Mouse (Mus musculus): ENCODE results near the gene Gm20388. TPM values are rescaled to one million over a fixed set of nuclear protein-coding genes. Genes with fewer than 3 reads are reported as not detected.

The Gm20388 gene
- polyA plus RNA-seq, 1 experiment from 2014 or later: 5.3 TPM

DNA sequence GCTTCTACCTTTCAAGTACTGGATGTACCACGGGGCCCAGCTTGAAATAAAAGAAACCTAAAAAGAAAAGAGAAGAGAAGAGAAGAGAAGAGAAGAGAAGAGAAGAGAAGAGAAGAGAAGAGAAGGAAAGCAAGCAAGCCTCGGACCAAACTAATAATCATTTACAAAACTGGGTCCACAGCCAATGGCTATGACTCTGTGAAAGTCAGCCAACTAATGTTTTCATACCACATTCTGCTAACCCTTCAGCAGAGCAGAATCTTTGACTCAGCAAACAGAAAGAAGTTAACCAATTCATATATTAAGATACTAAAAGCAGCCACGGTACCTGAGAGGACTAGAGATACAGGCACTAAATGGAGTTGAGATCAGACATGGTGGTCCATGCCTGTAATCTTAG is 3381.6 kb downstream of the Gm20388 start:
- H3K9ac ChIP-seq (ENCODE audit: low read depth, low read length): no peak overlapping the region
- 90% methylated on average over 3 of the region's 3 CpGs for WGBS
- H3K4me3 ChIP-seq (ENCODE audit: low read depth, low read length): no peak overlapping the region
- no peak for DNase-seq (ENCODE audit: low spot score)
- no peak overlapping the region for H3K27ac ChIP-seq (ENCODE audit: low read depth, low read length)
- H3K9me3 ChIP-seq (ENCODE audit: control insufficient read depth, low read length): no peaks in the 10 kb centered on the region
- H3K4me2 ChIP-seq: no peak overlapping the region
- peaks cover 38% of the 10 kb centered on the region for H3K36me3 ChIP-seq (ENCODE audit: control insufficient read depth, insufficient read depth, low read length)
- no peaks in the 10 kb centered on the region for H3K4me1 ChIP-seq (replicated peaks; ENCODE audit: control insufficient read depth, insufficient read depth, low read length)
- ATAC-seq (replicated peaks; ENCODE audit: low FRiP score): no peak
- H3K27me3 ChIP-seq (replicated peaks; ENCODE audit: control insufficient read depth, insufficient read depth, low read length): no peaks in the 10 kb centered on the region

DNA sequence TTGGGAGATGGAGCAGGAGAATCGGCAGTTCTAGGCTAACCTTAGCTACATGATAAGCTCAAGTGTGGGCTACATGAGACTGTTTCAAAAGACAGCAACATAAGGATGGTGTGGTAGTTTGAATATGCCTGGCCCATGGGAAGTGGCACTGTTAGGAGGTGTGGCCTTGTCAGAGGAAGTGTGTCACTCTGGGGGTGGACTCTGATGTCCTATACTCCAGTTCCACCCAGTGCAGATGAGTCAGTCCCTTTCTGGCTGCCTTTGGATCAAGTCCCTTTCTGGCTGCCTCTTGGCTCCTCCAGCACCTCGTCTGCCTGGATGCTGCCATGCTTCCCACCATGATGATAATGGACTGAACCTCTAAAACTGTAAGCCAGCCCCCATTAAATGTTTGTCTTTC is 3382.1 kb downstream of the Gm20388 start:
- H3K4me2 ChIP-seq: no peak overlapping the region
- no peak overlapping the region for H3K4me3 ChIP-seq (ENCODE audit: low read depth, low read length)
- H3K4me1 ChIP-seq (replicated peaks; ENCODE audit: control insufficient read depth, insufficient read depth, low read length): no peaks in the 10 kb centered on the region
- 82% methylated on average over 2 of the region's 2 CpGs for WGBS
- no peak for ATAC-seq (replicated peaks; ENCODE audit: low FRiP score)
- H3K27ac ChIP-seq (ENCODE audit: low read depth, low read length): no peak overlapping the region
- DNase-seq (ENCODE audit: low spot score): no peak
- H3K9me3 ChIP-seq (ENCODE audit: control insufficient read depth, low read length): no peaks in the 10 kb centered on the region
- no peak overlapping the region for H3K9ac ChIP-seq (ENCODE audit: low read depth, low read length)
- H3K36me3 ChIP-seq (ENCODE audit: control insufficient read depth, insufficient read depth, low read length): peaks cover 40% of the 10 kb centered on the region
- H3K27me3 ChIP-seq (replicated peaks; ENCODE audit: control insufficient read depth, insufficient read depth, low read length): no peaks in the 10 kb centered on the region

DNA sequence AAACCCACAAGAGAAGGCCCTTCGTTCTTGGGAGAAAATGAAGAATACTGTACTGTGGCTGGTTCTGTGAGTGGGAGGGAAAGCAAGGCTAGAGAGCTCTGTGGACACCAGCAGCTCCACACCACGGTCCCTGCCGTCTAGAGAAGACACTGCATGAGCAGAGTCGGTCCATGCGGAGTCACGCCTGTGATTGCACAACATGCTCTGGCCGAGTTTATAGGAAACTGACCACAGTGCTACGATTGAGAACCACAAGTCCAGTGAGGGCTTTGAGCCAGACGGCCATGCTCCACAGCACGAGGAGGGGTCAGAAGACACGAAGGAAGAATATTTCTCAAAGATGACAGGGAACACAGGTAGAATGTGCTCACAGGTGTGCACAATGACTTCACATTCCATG is 3387.7 kb downstream of the Gm20388 start:
- Histone ChIP-seq H3K4me2 (no peak overlapping the region), H3K27me3 (replicated peaks; ENCODE audit: control insufficient read depth, insufficient read depth, low read length) (no peaks in the 10 kb centered on the region), H3K4me1 (replicated peaks; ENCODE audit: control insufficient read depth, insufficient read depth, low read length) (no peaks in the 10 kb centered on the region), H3K27ac (ENCODE audit: low read depth, low read length) (no peak overlapping the region), H3K4me3 (ENCODE audit: low read depth, low read length) (no peak overlapping the region), H3K9me3 (ENCODE audit: control insufficient read depth, low read length) (no peaks in the 10 kb centered on the region), H3K9ac (ENCODE audit: low read depth, low read length) (no peak overlapping the region), H3K36me3 (ENCODE audit: control insufficient read depth, insufficient read depth, low read length) (peaks cover 28% of the 10 kb centered on the region)
- WGBS: 87% methylated on average over 11 of the region's 11 CpGs
- ATAC-seq (replicated peaks; ENCODE audit: low FRiP score) (no peak), DNase-seq (ENCODE audit: low spot score) (no peak)

DNA sequence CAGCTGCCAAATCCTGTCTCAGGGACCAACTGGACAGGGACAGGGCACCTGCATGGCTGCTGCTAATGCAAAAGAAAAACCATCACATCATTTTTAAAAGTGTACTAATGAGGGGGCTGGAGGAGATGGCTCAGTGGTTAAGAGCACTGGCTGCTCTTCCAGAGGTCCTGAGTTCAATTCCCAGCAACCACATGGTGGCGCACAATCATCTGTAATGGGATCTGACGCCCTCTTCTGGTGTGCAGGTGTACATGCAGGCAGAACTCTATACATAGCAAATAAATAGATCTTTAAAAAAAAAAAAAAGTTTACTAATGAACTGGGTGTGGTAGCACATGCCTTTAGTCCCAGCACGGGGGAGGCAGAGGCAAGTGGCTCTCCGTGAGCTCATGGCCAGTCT is 3398.1 kb downstream of the Gm20388 start:
- ATAC-seq (replicated peaks; ENCODE audit: low FRiP score): no peak
- no peaks in the 10 kb centered on the region for H3K4me1 ChIP-seq (replicated peaks; ENCODE audit: control insufficient read depth, insufficient read depth, low read length)
- no peak overlapping the region for H3K4me3 ChIP-seq (ENCODE audit: low read depth, low read length)
- H3K27me3 ChIP-seq (replicated peaks; ENCODE audit: control insufficient read depth, insufficient read depth, low read length): no peaks in the 10 kb centered on the region
- no peak for DNase-seq (ENCODE audit: low spot score)
- H3K9ac ChIP-seq (ENCODE audit: low read depth, low read length): no peak overlapping the region
- H3K36me3 ChIP-seq (ENCODE audit: control insufficient read depth, insufficient read depth, low read length): peaks cover 19% of the 10 kb centered on the region
- no peak overlapping the region for H3K4me2 ChIP-seq
- H3K9me3 ChIP-seq (ENCODE audit: control insufficient read depth, low read length): no peaks in the 10 kb centered on the region
- no peak overlapping the region for H3K27ac ChIP-seq (ENCODE audit: low read depth, low read length)
- WGBS: 68% methylated on average over 4 of the region's 4 CpGs

DNA sequence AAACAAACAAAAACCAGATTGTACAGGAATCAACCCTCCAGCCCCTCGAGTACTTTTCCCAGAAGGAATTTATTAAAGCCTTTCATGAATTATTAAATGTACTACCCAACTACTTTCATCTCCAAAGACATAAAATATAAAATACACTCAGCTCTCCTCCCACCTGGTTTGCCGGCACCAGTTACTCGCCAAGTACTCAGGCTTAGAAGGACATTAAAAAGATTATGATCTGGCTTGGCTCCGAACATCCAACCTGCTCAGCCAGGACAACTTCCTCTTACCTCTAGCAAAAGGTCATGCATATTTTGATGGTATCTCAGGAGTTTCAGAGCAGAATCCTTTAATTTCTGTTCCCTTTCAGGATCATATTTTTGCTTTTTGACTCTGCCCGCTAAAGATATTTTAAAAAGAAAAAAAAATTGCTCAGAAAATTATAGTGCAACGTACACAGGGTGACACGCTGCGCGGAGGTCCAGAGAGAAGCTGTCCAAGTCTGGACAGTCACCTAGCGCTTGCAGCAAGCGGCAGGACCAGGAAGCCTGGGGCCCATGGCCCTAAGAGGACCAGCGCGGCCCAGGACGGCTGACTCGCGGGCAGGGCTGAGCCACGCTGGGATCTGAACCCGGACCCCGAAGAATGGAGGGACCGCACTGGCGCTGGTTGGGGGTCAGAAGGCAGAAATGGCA is 3407.3 kb downstream of the Gm20388 start:
- H3K4me2 ChIP-seq: peak overlapping the region; percentile 79
- H3K36me3 ChIP-seq (ENCODE audit: control insufficient read depth, insufficient read depth, low read length): no peaks in the 10 kb centered on the region; the same call in 1 of the 2 replicates
- H3K9me3 ChIP-seq (ENCODE audit: control insufficient read depth, low read length): no peaks in the 10 kb centered on the region
- no peaks in the 10 kb centered on the region for H3K27me3 ChIP-seq (replicated peaks; ENCODE audit: control insufficient read depth, insufficient read depth, low read length)
- peak overlapping the region; percentile 81 for H3K9ac ChIP-seq (ENCODE audit: low read depth, low read length)
- WGBS: 5% methylated on average over 21 of the region's 21 CpGs
- ATAC-seq (replicated peaks; ENCODE audit: low FRiP score) (peak; percentile 83), DNase-seq (ENCODE audit: low spot score) (no peak)
- H3K4me1 ChIP-seq (replicated peaks; ENCODE audit: control insufficient read depth, insufficient read depth, low read length): peaks cover 9% of the 10 kb centered on the region
- peak overlapping the region; percentile 46; the same call in 1 of the 2 replicates for H3K27ac ChIP-seq (ENCODE audit: low read depth, low read length)
- peak overlapping the region; percentile 69 for H3K4me3 ChIP-seq (ENCODE audit: low read depth, low read length)

DNA sequence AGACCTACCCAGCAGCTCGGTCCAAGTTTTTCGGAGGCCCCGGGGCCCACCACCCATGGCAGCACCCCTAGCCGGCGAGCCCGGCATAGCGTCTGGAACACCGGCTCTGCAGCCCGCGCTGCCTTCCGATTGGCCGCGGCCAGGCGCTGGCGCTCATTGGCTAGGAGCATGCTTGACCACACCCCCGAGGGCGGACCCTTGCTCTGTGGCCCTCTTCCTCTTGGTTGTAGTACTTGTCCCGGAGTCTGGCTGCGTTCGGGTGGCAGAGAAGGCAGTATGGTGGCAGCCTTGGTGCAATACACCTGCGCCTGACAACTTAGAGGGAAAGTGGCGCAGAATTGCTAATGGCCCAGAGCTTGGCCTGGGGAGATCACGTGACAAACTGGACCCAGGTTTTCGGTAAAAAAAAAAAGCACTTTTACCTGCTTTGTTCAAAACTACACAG is 3407.8 kb downstream of the Gm20388 start, which contains the start of gene Fanca:
TSS of gene Fanca (minus strand) at position 110 of the 445 bp plus-strand sequence.
- WGBS: under 1% methylated on average over 24 of the region's 24 CpGs
- Histone ChIP-seq H3K4me2 (peak within 1 kb of the TSS; percentile 79), H3K27ac (ENCODE audit: low read depth, low read length) (peak within 1 kb of the TSS; percentile 46; the same call in 1 of the 2 replicates), H3K4me1 (replicated peaks; ENCODE audit: control insufficient read depth, insufficient read depth, low read length) (peaks cover 9% of the 10 kb centered on the region), H3K36me3 (ENCODE audit: control insufficient read depth, insufficient read depth, low read length) (no peaks in the 10 kb centered on the region; the same call in 1 of the 2 replicates), H3K4me3 (ENCODE audit: low read depth, low read length) (peak within 1 kb of the TSS; percentile 69), H3K27me3 (replicated peaks; ENCODE audit: control insufficient read depth, insufficient read depth, low read length) (no peaks in the 10 kb centered on the region), H3K9ac (ENCODE audit: low read depth, low read length) (peak within 1 kb of the TSS; percentile 81), H3K9me3 (ENCODE audit: control insufficient read depth, low read length) (no peaks in the 10 kb centered on the region)
- peak; percentile 99 for ATAC-seq (replicated peaks; ENCODE audit: low FRiP score)
- peak; percentile 97 for DNase-seq (ENCODE audit: low spot score)

DNA sequence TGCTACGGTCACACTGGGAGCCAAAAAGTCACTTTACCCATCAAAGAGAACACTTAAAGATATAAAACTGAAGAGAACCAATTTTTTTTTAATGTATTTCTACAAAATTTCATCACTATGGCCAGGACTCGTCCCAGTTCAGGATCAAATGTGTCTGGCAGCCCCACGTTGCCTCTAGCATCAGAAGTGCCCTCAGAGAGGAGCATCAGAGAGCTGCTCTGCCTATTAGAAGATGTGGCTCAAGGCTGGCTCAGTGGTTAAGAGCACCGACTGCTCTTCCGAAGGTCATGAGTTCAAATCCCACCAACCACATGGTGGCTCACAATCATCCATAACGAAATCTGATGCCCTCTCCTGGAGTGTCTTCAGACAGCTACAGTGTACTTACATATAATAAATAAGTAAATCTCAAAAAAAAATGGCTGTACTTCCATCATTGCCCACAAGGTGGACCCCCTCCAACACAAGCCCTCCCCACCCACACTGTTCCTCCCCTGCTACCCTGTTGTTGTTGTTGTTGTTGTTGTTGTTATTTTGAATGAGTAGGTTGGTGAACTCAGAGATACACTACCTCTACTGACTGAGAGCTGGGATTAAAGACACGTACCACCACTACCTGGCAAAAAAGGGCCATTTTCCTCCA is 3409.0 kb downstream of the Gm20388 start:
- DNase-seq (ENCODE audit: low spot score): no peak
- Histone ChIP-seq H3K4me1 (replicated peaks; ENCODE audit: control insufficient read depth, insufficient read depth, low read length) (peaks cover 9% of the 10 kb centered on the region), H3K4me3 (ENCODE audit: low read depth, low read length) (0 out of 2 replicates have a peak overlapping the region, but pooled peaks have one; percentile 69), H3K9ac (ENCODE audit: low read depth, low read length) (no peak overlapping the region), H3K36me3 (ENCODE audit: control insufficient read depth, insufficient read depth, low read length) (no peaks in the 10 kb centered on the region; the same call in 1 of the 2 replicates), H3K4me2 (peak overlapping the region; percentile 79), H3K27ac (ENCODE audit: low read depth, low read length) (no peak overlapping the region), H3K9me3 (ENCODE audit: control insufficient read depth, low read length) (no peaks in the 10 kb centered on the region), H3K27me3 (replicated peaks; ENCODE audit: control insufficient read depth, insufficient read depth, low read length) (no peaks in the 10 kb centered on the region)
- 18% methylated on average over 7 of the region's 7 CpGs for WGBS
- ATAC-seq (replicated peaks; ENCODE audit: low FRiP score): no peak

DNA sequence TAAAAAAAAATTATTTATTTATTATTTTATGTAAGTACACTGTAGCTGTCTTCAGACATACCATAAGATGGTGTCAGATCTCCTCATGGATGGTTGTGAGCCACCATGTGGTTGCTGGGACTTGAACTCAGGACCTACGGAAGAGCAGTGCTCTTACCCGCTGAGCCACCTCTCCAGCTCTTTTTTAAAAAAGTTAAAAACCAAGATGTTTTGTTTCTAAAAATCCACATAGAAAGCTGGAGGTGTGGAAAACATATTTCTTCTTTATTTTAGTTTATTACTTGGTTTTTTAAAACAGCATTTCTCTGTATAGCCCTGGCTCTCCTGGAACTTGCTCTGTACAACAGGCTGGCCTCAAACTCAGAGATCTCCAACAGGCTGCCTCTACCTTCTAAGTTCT is 3417.9 kb downstream of the Gm20388 start:
- H3K27me3 ChIP-seq (replicated peaks; ENCODE audit: control insufficient read depth, insufficient read depth, low read length): peaks cover 4% of the 10 kb centered on the region; the same call in 1 of the 2 replicates
- DNase-seq (ENCODE audit: low spot score) (no peak), ATAC-seq (replicated peaks; ENCODE audit: low FRiP score) (no peak)
- no peak overlapping the region for H3K4me3 ChIP-seq (ENCODE audit: low read depth, low read length)
- H3K9me3 ChIP-seq (ENCODE audit: control insufficient read depth, low read length): no peaks in the 10 kb centered on the region
- H3K4me2 ChIP-seq: no peak overlapping the region
- peaks cover 21% of the 10 kb centered on the region for H3K4me1 ChIP-seq (replicated peaks; ENCODE audit: control insufficient read depth, insufficient read depth, low read length)
- H3K9ac ChIP-seq (ENCODE audit: low read depth, low read length): no peak overlapping the region
- no peaks in the 10 kb centered on the region for H3K36me3 ChIP-seq (ENCODE audit: control insufficient read depth, insufficient read depth, low read length)
- no peak overlapping the region for H3K27ac ChIP-seq (ENCODE audit: low read depth, low read length)
- 94% methylated on average over 2 of the region's 2 CpGs for WGBS
